Mouse (Mus musculus): Measurements from ENCODE around the gene Wnt5b. TPM values are rescaled to one million over a fixed set of nuclear protein-coding genes. Genes with fewer than 3 reads are reported as not detected.
A peak's percentile ranks its signal among the peaks of the same experiment; 100 is the strongest.
"Not testable (repeated sequence)": the region's sequence is repeated elsewhere in the genome, so short reads cannot be mapped to it uniquely, and the experiment has no call there.

Gene Wnt5b
- polyA plus RNA-seq, 1 experiment from 2014 or later = 7.3 TPM

DNA sequence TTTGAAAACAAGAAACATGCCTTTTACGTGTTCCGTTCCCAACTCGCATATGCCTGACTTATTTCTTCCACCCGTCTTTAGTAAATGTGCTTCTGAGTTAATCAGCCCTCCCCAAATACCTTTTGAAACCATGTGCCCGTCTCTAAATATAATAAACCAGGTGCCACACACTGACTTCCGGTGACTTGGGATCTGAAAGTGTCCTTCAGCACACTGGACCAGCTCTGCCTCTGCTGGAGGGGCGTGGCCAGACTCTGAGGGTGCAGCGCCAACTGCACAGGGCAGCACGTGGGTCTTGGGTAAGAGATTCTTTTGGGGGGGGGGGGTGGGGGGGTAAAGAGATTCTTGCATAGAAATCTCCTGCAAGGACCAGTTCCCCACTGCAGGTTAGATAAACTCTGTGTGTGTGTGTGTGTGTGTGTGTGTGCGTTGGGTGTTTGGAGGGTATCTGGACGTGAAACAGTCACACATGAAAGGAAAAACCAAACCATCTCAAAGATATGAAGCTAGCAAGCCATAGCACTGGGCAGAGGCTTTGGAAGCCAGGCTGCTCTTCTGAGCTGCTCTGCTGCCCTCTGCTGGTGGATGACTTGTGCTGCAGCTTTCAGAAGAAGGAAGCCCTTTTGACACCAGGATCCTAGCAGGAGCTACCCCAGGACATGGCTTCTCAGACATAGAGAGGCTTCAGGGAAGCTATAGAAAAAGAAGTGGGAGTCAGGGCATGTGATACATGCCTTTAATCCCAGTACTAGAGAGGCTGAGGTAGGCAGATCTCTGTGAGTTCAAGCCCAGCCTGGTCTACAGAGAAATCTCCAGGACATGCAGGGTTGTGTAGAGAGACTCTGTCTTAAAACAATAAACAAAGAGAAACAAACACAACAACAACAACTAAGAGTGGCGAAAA is 100.2 kb downstream of the Wnt5b start:
- Histone ChIP-seq H3K27me3 (replicated peaks) (no peaks in the 10 kb centered on the region), H3K9me3 (no peaks in the 10 kb centered on the region), H3K4me2 (replicated peaks) (peak overlapping the region; percentile 38), H3K4me1 (replicated peaks) (peaks cover 8% of the 10 kb centered on the region; the same call in 1 of the 2 replicates), H3K4me3 (replicated peaks) (no peak overlapping the region), H3K9ac (no peak overlapping the region), H3K27ac (0 out of 2 replicates have a peak overlapping the region, but pooled peaks have one; percentile 22), H3K36me3 (no peaks in the 10 kb centered on the region)
- peak; percentile 81 for ATAC-seq
- 34% methylated on average over 12 of the region's 12 CpGs for WGBS

DNA sequence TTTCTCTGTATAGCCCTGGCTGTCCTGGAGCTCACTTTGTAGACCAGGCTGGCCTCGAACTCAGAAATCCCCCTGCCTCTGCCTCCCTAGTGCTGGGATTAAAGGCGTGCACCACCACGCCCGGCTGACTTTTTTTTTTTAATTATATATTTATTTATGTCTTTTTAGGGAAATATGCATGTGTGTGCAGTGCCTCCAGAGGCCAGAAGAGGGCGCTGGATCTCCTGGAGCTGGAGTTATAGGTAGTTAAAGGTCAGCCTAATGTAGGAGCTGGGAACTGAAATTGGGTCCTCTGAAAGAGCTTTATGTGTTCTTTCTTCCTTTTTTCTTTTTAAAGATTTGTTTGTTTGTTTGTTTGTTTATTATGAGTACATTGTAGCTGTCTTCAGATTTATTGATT is 101.4 kb downstream of the Wnt5b start:
- ATAC-seq, H3K27ac ChIP-seq: not testable (repeated sequence)
- 79% methylated on average over 5 of the region's 5 CpGs for WGBS

DNA sequence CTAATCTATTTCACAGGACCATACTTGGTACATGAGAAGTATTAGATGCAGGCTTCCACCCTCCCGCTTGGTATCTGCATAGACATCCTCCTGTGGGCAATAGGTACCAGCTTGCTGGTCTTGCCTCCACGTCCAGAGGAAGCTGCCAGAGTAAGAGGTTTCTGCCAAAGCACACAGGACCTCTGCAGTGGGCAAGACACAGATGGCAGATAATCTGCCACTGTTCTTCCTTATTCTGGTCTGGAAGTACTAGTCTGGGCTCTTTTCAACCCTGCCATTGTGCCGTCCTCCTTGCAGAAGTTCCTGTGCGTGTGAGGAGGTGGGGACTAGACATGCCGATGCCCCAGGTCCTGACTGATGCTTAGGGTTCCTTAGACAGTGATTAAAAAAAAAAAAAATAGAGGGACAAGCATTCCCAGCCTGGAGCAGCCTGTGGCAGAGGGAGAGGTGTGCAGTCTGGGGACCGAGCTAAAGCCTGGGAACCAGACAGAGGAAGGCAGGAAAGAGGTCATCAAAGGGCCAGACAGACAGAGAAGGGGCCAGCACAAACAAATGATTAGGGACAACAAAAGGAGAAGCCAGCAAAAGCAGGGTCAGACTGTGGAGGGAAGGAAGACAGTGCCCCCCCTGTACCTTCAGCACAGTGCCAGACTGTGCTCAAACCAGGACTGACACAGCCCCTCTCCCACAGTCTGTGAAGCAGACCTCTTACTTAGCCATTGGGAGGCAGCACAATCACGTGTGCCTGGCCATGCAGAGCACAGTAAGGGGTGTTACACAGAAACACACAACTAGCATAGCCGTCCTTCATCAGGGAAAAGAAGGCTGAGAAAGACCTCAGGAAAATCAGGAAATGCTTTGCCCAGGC is 106.0 kb downstream of the Wnt5b start:
- no peak overlapping the region for H3K27ac ChIP-seq
- WGBS = 59% methylated on average over 8 of the region's 8 CpGs
- H3K27me3 ChIP-seq (replicated peaks) = no peaks in the 10 kb centered on the region
- no peaks in the 10 kb centered on the region for H3K36me3 ChIP-seq
- no peak; the same call in 1 of the 2 replicates for ATAC-seq
- H3K4me2 ChIP-seq (replicated peaks) = no peak overlapping the region
- no peaks in the 10 kb centered on the region for H3K4me1 ChIP-seq (replicated peaks)
- no peak overlapping the region for H3K4me3 ChIP-seq (replicated peaks)
- H3K9ac ChIP-seq = no peak overlapping the region
- no peaks in the 10 kb centered on the region for H3K9me3 ChIP-seq

More for the DNA sequence above, 101.4 kb downstream of the Wnt5b start:
- not testable (repeated sequence) for H3K36me3 ChIP-seq; H3K9me3 ChIP-seq; H3K27me3 ChIP-seq (replicated peaks); H3K9ac ChIP-seq; H3K4me2 ChIP-seq (replicated peaks); H3K4me3 ChIP-seq (replicated peaks); H3K4me1 ChIP-seq (replicated peaks)

DNA sequence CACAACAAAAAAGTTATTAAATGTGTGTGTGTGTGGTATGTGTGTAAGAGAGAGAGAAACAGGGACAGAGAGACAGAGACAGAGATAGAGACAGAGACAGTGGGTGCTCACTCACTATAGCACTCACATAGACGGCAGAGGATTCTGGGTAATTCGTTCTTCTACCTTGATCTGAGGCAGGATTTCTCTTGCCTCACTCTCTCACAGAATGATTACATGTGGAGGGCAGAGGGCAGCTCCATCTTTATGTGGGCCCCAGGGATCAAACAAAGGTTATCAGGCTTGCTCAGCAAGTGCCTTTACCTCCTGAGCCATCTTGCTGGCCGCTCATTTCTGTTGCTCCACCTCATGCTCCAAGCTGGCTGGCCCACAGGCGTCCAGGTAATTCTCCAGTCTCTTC is 109.8 kb downstream of the Wnt5b start:
- 65% methylated on average over 4 of the region's 4 CpGs for WGBS
- no peak overlapping the region for H3K9ac ChIP-seq
- ATAC-seq = no peak

DNA sequence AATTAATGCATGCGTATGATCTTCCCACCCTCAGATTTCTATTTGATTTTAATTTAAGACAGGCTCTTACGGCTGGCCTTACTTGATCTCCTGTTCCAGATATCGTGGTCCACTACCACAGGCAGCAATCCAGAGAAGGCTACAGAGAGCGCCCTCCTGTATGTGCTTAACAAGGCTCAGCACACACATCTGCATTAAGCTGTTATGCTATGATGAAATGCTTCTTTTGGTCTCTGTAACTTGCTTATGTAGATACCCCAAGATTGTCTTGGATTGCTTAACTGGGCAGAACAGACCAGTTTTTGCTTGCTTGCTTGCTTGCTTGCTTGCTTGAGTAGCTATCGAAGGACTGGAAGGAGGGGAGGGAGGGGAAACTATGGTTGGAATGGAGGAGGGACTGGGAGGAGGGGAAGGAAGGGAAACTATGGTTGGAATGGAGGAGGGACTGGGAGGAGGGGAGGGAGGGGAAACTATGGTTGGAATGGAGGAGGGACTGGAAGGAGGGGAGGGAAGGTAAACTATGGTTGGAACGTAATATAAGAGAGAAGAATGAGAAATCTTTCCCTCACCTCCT is 112.3 kb downstream of the Wnt5b start:
- Histone ChIP-seq H3K36me3 (no peaks in the 10 kb centered on the region), H3K4me1 (replicated peaks) (no peaks in the 10 kb centered on the region), H3K9me3 (no peaks in the 10 kb centered on the region), H3K27ac (no peak overlapping the region), H3K9ac (no peak overlapping the region), H3K4me2 (replicated peaks) (no peak overlapping the region), H3K27me3 (replicated peaks) (no peaks in the 10 kb centered on the region), H3K4me3 (replicated peaks) (no peak overlapping the region)
- ATAC-seq = no peak
- 75% methylated on average over 6 of the region's 6 CpGs for WGBS

More for the DNA sequence above, 109.8 kb downstream of the Wnt5b start:
- Histone ChIP-seq H3K4me1 (replicated peaks) (no peaks in the 10 kb centered on the region), H3K36me3 (no peaks in the 10 kb centered on the region), H3K9me3 (no peaks in the 10 kb centered on the region), H3K27ac (no peak overlapping the region), H3K4me2 (replicated peaks) (no peak overlapping the region), H3K4me3 (replicated peaks) (no peak overlapping the region), H3K27me3 (replicated peaks) (no peaks in the 10 kb centered on the region)

DNA sequence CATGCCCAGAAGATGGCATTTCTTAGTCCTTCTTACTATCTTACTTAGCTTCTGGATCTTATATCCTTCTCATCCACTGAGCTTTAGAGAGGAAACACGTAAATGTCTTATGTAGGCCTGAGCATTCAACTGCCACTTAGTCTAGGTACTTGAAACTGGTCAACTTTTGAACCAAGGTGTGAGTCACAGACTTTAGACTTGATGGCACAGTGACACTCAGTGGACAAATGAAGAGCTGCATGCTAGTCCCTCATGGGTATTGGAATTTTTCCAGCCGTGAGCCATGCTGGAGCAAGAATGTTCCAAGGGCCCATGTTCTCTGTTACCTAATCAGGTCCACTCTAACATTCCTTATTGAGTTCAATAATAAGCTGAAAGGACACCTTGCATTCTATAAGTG is 113.6 kb downstream of the Wnt5b start:
- peak; percentile 65 for ATAC-seq
- H3K27me3 ChIP-seq (replicated peaks) = no peaks in the 10 kb centered on the region
- no peak overlapping the region for H3K9ac ChIP-seq
- H3K9me3 ChIP-seq = no peaks in the 10 kb centered on the region
- no peaks in the 10 kb centered on the region for H3K4me1 ChIP-seq (replicated peaks)
- no peaks in the 10 kb centered on the region for H3K36me3 ChIP-seq
- H3K4me3 ChIP-seq (replicated peaks) = no peak overlapping the region
- H3K4me2 ChIP-seq (replicated peaks) = no peak overlapping the region
- WGBS = 53% methylated on average over 2 of the region's 2 CpGs
- no peak overlapping the region for H3K27ac ChIP-seq

DNA sequence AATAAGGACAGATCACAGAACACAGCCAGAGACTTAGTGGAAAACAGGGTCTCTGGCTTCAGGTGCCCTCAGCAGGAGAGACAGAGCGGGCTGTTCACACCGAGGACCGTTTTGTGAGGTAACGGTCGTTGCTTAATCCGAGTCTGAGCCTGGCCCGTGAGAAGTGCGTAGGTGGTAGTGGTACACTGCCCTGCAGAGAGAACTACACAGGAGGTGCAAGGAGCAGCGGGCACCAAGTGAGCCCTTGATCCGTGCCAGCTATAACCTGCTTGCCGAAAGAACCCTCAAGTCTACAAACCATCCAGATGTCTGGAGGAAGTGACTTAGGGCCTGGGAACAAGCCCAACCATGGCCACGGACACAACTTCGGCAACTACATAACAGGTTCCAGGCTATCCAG is 114.8 kb downstream of the Wnt5b start:
- Histone ChIP-seq H3K27ac (no peak overlapping the region), H3K4me3 (replicated peaks) (no peak overlapping the region), H3K9ac (no peak overlapping the region), H3K4me2 (replicated peaks) (no peak overlapping the region), H3K9me3 (no peaks in the 10 kb centered on the region), H3K36me3 (no peaks in the 10 kb centered on the region), H3K4me1 (replicated peaks) (no peaks in the 10 kb centered on the region), H3K27me3 (replicated peaks) (no peaks in the 10 kb centered on the region)
- WGBS = 96% methylated on average over 13 of the region's 13 CpGs
- ATAC-seq = no peak

DNA sequence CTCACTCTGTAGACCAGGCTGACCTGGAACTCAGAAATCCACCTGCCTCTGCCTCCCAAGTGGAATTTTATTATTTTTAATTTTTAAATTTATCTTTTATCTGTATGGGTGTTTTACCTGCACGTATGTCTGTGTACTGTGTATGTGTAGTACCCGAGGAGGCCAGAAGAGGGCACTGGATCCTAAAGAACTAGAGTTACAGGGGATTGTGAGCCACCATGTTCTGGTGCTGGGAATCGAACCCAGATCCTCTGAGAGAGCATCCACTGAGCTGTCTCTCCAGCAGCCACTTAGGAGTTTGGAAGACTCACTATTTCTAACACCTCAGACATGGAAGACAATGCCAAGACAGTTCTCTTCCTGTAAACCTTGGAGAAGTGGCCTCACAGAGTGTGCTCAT is 115.5 kb downstream of the Wnt5b start:
- 92% methylated on average over 3 of the region's 3 CpGs for WGBS
- ATAC-seq = no peak
- no peak overlapping the region for H3K27ac ChIP-seq
- no peak overlapping the region for H3K9ac ChIP-seq
- H3K9me3 ChIP-seq = no peaks in the 10 kb centered on the region
- no peak overlapping the region for H3K4me2 ChIP-seq (replicated peaks)
- no peaks in the 10 kb centered on the region for H3K4me1 ChIP-seq (replicated peaks)
- H3K4me3 ChIP-seq (replicated peaks) = no peak overlapping the region
- H3K27me3 ChIP-seq (replicated peaks) = no peaks in the 10 kb centered on the region
- H3K36me3 ChIP-seq = no peaks in the 10 kb centered on the region

DNA sequence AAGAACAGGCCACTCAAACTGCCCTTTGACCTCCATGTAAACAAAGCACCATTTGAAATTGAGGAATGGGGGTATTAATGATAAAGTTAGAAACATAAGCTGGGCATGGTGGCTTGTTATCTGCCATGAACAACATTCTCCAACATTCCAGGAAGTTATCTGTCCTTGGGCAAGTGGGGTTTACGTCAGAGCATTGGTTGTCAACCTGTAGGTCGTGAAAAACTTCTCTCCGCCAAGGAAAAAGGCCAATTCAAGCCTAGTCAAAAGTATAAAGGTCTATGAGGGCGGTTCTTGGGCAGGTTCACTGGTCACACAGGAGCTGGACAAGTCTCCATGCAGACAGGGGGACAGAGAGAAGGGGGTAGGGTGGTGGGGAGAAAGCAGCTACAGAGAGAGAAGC is 123.1 kb downstream of the Wnt5b start:
- H3K27ac ChIP-seq = peak overlapping the region; percentile 76
- H3K27me3 ChIP-seq (replicated peaks) = no peaks in the 10 kb centered on the region
- H3K9ac ChIP-seq = no peak overlapping the region
- no peak overlapping the region for H3K4me3 ChIP-seq (replicated peaks)
- peak overlapping the region; percentile 9; the same call in 1 of the 2 replicates for H3K4me2 ChIP-seq (replicated peaks)
- H3K36me3 ChIP-seq = no peaks in the 10 kb centered on the region
- ATAC-seq = peak; percentile 75
- WGBS = 57% methylated on average over 4 of the region's 4 CpGs
- H3K9me3 ChIP-seq = no peaks in the 10 kb centered on the region
- peaks cover 2% of the 10 kb centered on the region; the same call in 1 of the 2 replicates for H3K4me1 ChIP-seq (replicated peaks)

DNA sequence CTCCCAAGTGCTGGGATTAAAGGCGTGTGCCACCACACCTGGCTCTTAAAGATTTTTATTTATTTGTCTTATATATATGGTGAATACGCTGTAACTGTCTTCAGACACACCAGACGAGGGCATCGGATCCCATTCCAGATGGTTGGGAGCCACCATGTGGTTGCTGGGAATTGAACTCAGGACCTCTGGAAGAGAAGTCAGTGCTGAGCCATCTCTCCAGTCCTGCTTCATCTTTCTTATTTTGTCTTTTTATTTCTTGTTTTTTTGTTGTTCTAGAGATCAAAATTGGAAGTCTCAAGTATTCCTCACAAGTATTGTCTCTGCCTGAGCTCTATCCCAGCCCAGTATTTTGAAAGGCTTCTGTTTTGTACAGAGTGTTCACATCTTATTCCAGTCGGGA is 123.8 kb downstream of the Wnt5b start:
- no peaks in the 10 kb centered on the region for H3K27me3 ChIP-seq (replicated peaks)
- H3K4me2 ChIP-seq (replicated peaks) = no peak overlapping the region
- H3K27ac ChIP-seq = peak overlapping the region; percentile 10; the same call in 1 of the 2 replicates
- no peaks in the 10 kb centered on the region for H3K9me3 ChIP-seq
- H3K4me3 ChIP-seq (replicated peaks) = no peak overlapping the region
- WGBS = 90% methylated on average over 5 of the region's 5 CpGs
- peaks cover 2% of the 10 kb centered on the region; the same call in 1 of the 2 replicates for H3K4me1 ChIP-seq (replicated peaks)
- no peaks in the 10 kb centered on the region for H3K36me3 ChIP-seq
- ATAC-seq = no peak
- no peak overlapping the region for H3K9ac ChIP-seq

DNA sequence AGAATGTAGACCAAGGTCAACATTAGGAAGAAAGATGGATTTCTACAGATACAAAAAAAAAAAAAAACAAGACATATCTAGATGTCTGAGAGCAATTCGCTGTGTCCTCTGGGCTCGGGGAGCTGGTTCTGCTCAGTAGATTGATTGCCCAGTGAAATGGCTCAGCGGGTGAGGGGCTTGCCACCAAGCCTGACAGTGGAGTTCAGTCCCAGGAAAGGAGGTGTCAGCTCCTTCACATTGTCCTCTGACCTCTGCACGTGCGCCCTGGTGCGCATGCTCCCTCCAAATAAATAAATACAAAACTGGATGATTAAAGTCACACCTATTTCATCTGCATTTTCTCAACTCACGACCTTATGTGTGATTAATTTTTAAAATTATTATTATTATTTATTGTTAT is 124.7 kb downstream of the Wnt5b start:
- Histone ChIP-seq H3K9ac (no peak overlapping the region), H3K27ac (peak overlapping the region; percentile 66; the same call in 1 of the 2 replicates), H3K9me3 (no peaks in the 10 kb centered on the region), H3K4me2 (replicated peaks) (no peak overlapping the region), H3K4me1 (replicated peaks) (peaks cover 2% of the 10 kb centered on the region; the same call in 1 of the 2 replicates), H3K4me3 (replicated peaks) (no peak overlapping the region), H3K27me3 (replicated peaks) (no peaks in the 10 kb centered on the region), H3K36me3 (no peaks in the 10 kb centered on the region)
- ATAC-seq = no peak
- WGBS = 55% methylated on average over 7 of the region's 7 CpGs

All from intestine, embryonic 15.5 days (tissue).